Mouse (Mus musculus) thymus, adult 2 months (tissue): ENCODE measurements around the gene Shank2.

ENCODE experiments used
- CTCF ChIP-seq: fragments of 200-500 bp; IDR thresholded peaks from 2 replicates; pipeline ENCODE4 v1.5.1; 2012; ENCODE audit warnings: mild to moderate bottlenecking, control low read depth, low read length, moderate library complexity, borderline replicate concordance; ENCODE audit not compliant: control insufficient read depth, poor library complexity, insufficient read depth; ENCODE audit errors: extremely low read depth
- POLR2A ChIP-seq: fragments of 200-500 bp; IDR thresholded peaks from 2 replicates; pipeline ENCODE4 v1.6.1; 2012; ENCODE audit warnings: mild to moderate bottlenecking, low read length, control low read depth, moderate library complexity; ENCODE audit not compliant: control insufficient read depth, poor library complexity, insufficient read depth; ENCODE audit errors: extremely low read depth

DNA sequence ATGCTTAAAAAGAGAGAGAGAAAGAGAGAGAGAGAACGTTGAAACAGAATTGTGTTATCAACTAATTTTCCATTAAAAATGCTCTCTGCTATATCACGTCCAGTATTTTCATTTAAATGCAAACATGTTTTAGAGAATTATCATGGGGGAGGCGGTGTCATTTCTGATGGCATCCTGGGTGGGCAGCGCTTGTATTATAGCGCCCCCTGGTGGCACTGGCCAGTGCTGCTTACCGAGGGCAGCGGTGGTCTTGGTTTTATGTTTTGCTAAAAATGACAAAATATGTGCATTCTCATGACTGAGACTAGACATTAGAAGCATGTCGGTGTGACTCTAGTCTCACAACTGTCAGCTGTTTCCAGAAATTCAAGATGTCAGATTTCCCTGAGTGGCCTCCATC is 424.2 kb downstream of the Shank2 start:
- TF ChIP-seq POLR2A (no peak), CTCF (peak; percentile 91)
